Mouse (Mus musculus) liver, adult 2 months (tissue): ENCODE measurements around the gene Mrpl22. TPM values are rescaled to one million over a fixed set of nuclear protein-coding genes. Genes with fewer than 3 reads are reported as not detected.
"Not testable (repeated sequence)": the region's sequence is repeated elsewhere in the genome, so short reads cannot be mapped to it uniquely, and the experiment has no call there.

Experiments
- DNase-seq: peaks from one replicate; pipeline ENCODE4 v3.0.0-alpha.2; 2011; ENCODE audit warnings: low read depth, low spot score; ENCODE audit errors: extremely low read depth
- H3K27ac ChIP-seq: fragments of 200-500 bp; replicated peaks from 2 replicates; pipeline ENCODE4 v1.5.1; 2012; ENCODE audit warnings: low read depth, mild to moderate bottlenecking, control low read depth, inconsistent platforms, low read length; ENCODE audit not compliant: insufficient read depth
- H3K27me3 ChIP-seq: fragments of 200-500 bp; 2 replicates; pipeline ENCODE4 v1.6.1; 2012; ENCODE audit warnings: mild to moderate bottlenecking, moderate library complexity, low read length, inconsistent platforms; ENCODE audit not compliant: control insufficient read depth, insufficient read depth
- H3K36me3 ChIP-seq: fragments of 200-500 bp; 2 replicates; pipeline ENCODE4 v1.6.1; 2012; ENCODE audit warnings: low read length, inconsistent platforms; ENCODE audit not compliant: control insufficient read depth, insufficient read depth
- H3K4me1 ChIP-seq: fragments of 200-500 bp; 2 replicates; pipeline ENCODE4 v1.6.1; 2011; ENCODE audit warnings: low read length; ENCODE audit not compliant: control insufficient read depth, insufficient read depth
- H3K4me3 ChIP-seq: fragments of 200-500 bp; 2 replicates; pipeline ENCODE4 v1.5.1; 2011; ENCODE audit warnings: low read depth, mild to moderate bottlenecking, control low read depth, low read length, moderate library complexity; ENCODE audit not compliant: insufficient read depth
- H3K79me2 ChIP-seq: fragments of 200-500 bp; 2 replicates; pipeline ENCODE4 v1.6.1; 2012; ENCODE audit warnings: inconsistent platforms, mild to moderate bottlenecking, low read length, moderate library complexity; ENCODE audit not compliant: control insufficient read depth, insufficient read depth
- H3K9ac ChIP-seq: fragments of 200-500 bp; 2 replicates; pipeline ENCODE4 v1.6.1; 2012; ENCODE audit warnings: low read depth, mild to moderate bottlenecking, control low read depth, inconsistent platforms, low read length
- CTCF ChIP-seq: fragments of 200-500 bp; IDR thresholded peaks from 2 replicates; pipeline ENCODE4 v1.5.1; 2011; ENCODE audit warnings: low read depth, low read length, control low read depth
- POLR2A ChIP-seq: fragments of 200-500 bp; IDR thresholded peaks from 2 replicates; pipeline ENCODE4 v1.6.1; 2011; ENCODE audit warnings: low read length, control low read depth; ENCODE audit not compliant: insufficient read depth; ENCODE audit errors: extremely low read depth
- WGBS: fragments of 180-500 bp; shearing (Covaris S2); methylation state at CpG from one replicate; pipeline ENCODE4 v1.1.7; 2018; 5-methylcytosine and 5-hydroxymethylcytosine counted together
- polyA plus RNA-seq: library from polyadenylated mRNA; depleted of rRNA; stranded (reverse); fragments of >200 nt; gene quantifications from 2 replicates; pipeline ENCODE4 v1.2.3, GENCODE M21; 2012
- total RNA-seq: library from RNA; depleted of rRNA; stranded (reverse); fragments of >200 nt; gene quantifications from 2 replicates; pipeline ENCODE4 v1.2.3, GENCODE M21; 2014

Gene Mrpl22
- total and polyA plus RNA-seq, 2 experiments, result 41.1 to 63.4 TPM

DNA sequence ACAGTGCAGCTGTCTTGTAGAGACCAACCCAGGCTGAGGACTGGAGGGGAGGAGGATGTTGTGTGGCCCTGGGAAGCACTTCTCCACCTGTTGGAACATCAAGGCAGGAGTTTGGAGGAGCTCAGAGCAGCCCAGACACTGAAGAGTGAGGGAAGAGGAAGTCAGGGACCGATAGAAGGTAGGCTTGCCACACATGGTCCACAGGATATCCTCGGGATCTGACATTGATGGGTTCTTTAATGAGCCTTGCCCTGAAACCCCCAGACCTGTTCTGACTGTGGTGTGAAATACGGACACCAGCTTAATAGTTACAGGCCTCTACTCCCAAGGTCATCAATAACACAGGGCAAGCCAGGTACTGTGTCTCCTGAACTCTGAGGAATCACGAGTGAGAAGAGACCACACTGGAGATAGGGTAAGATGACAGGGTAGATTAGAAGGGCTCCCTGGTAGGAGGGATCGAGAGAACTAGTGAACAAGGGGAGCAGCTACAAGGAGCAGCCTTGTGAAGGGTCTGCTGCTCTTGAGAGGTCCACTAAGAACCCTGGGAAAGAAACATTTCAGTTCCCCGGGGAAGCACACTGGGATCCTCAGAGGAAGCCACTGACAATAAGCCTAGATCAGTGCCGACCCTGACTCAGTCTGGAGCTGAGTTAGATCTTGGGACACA, 42.3 kb downstream of the Mrpl22 start:
- Histone ChIP-seq H3K36me3 (0 out of 2 replicates have a peak, but pooled peaks cover 2% of the 10 kb centered on the region), H3K9ac (no peak overlapping the region), H3K79me2 (peaks cover 12% of the 10 kb centered on the region; the same call in 1 of the 2 replicates), H3K4me3 (no peak overlapping the region), H3K4me1 (peaks cover 18% of the 10 kb centered on the region), H3K27ac (no peak overlapping the region), H3K27me3 (no peaks in the 10 kb centered on the region)
- 77% methylated on average over 7 of the region's 7 CpGs for WGBS
- DNase-seq, result no peak
- TF ChIP-seq POLR2A, result no peak
- no peak for TF ChIP-seq CTCF

- H3K4me3 ChIP-seq, result peak overlapping the region; percentile 67
- TF ChIP-seq CTCF (no peak), POLR2A (0 out of 2 replicates have a peak, but pooled peaks have one; percentile 21)
- peak overlapping the region; percentile 83 for H3K27ac ChIP-seq
- 13% methylated on average over 17 of the region's 17 CpGs for WGBS
- H3K36me3 ChIP-seq, result peaks cover 4% of the 10 kb centered on the region; the same call in 1 of the 2 replicates
- peaks cover 12% of the 10 kb centered on the region; the same call in 1 of the 2 replicates for H3K79me2 ChIP-seq
- H3K9ac ChIP-seq, result peak overlapping the region; percentile 79
- H3K4me1 ChIP-seq, result peaks cover 20% of the 10 kb centered on the region
- peak; percentile 95 for DNase-seq
- no peaks in the 10 kb centered on the region for H3K27me3 ChIP-seq
Measured at GRCm38 (mm10) chr11:58214391-58215048, 43.1 kb downstream of the Mrpl22 start.

DNA sequence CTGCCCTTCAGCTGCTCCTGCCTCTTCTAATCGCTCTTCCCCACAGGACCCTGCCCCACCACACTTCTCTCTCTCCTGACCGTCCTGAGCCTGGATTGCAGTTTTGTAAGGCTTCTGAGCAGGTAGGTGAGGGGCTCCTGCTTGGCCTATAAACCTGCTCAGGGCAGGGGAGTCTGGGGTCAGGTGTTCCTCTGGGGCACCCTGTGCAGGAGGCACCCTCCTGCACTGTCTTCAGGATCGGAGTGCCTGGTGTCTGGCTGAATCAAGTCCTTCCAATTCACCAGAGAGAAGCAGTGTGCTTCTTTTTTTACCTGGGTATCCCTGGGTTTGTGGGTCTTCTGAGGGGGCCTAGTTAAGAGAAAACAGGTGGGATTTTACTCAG, 43.6 kb downstream of the Mrpl22 start:
- peak overlapping the region; percentile 79 for H3K9ac ChIP-seq
- H3K79me2 ChIP-seq, result peaks cover 12% of the 10 kb centered on the region; the same call in 1 of the 2 replicates
- H3K27me3 ChIP-seq, H3K36me3 ChIP-seq, DNase-seq: not testable (repeated sequence)
- peaks cover 20% of the 10 kb centered on the region for H3K4me1 ChIP-seq
- H3K4me3 ChIP-seq, result peak overlapping the region; percentile 67
- WGBS, result 0% methylated on average over 2 of the region's 3 CpGs
- peak overlapping the region; percentile 83 for H3K27ac ChIP-seq

DNA sequence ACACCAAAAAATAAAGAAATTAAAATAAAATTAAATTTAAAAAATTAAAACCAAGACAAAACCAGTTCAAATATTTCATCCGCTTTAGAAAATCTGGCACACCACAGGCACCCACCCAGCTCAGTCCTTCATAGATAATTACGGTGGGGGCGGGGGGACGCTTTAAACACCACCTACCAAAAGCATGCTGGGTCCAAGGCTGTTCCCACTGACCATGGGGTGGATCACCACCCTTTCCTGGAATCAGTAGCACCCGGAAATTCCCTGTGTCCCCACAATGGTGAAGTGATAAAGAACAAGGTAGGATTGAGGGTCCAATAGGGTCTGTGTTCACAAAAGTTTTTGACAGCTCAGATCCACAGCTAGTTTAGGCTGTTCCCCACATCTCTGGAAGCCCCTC, 44.4 kb downstream of the Mrpl22 start:
- Histone ChIP-seq H3K4me3 (peak overlapping the region; percentile 45), H3K4me1 (peaks cover 20% of the 10 kb centered on the region), H3K27ac (peak overlapping the region; percentile 25), H3K79me2 (peaks cover 12% of the 10 kb centered on the region; the same call in 1 of the 2 replicates), H3K9ac (peak overlapping the region; percentile 59), H3K36me3 (peaks cover 12% of the 10 kb centered on the region), H3K27me3 (no peaks in the 10 kb centered on the region)
- 8% methylated on average over 5 of the region's 5 CpGs for WGBS
- TF ChIP-seq CTCF, result no peak
- TF ChIP-seq POLR2A, result no peak
- no peak for DNase-seq

DNA sequence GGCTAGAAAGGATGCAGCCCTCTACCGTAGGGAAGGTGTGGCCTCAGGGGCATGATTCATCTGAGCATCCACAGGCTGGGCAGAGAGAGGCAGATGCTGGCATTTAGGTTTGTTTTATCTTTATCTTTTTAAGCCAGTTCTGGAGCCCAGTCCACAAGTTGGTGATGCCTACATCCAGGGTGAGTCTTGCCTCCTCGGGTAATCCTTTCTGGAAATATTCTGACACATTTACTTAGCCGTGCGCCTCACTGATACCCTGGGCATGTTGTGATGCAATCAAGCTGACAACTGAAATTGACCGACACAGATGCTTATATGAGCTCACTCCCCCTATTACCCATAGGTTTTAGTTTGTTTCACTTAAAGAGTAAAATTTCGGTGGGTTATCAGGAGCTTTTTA, 45.4 kb downstream of the Mrpl22 start:
- DNase-seq, result no peak
- Histone ChIP-seq H3K4me1 (peaks cover 20% of the 10 kb centered on the region), H3K27ac (no peak overlapping the region), H3K9ac (no peak overlapping the region), H3K79me2 (peaks cover 12% of the 10 kb centered on the region; the same call in 1 of the 2 replicates), H3K36me3 (peaks cover 12% of the 10 kb centered on the region), H3K27me3 (no peaks in the 10 kb centered on the region), H3K4me3 (no peak overlapping the region; the same call in 1 of the 2 replicates)
- 29% methylated on average over 6 of the region's 6 CpGs for WGBS
- TF ChIP-seq POLR2A (no peak), CTCF (no peak)

DNA sequence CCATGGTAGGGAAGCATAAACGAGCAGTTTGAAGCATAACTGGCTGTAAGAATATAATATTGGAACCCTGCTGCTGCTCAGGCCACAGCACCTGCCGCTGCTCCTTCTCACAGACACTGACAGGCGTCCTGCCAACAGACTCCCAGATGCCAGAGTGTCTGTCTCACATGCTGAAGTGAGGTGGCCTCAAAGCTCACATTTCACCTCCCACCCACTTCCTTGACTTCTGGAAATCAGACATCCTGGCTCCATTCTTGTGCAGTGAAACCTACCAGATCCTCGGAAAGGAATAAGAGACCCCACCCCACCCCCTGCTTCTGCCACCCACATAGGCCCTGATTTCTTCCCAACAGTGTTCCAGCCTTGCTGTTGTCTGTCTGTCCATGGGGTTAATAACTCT, 52.3 kb downstream of the Mrpl22 start:
- DNase-seq, result peak; percentile 26
- H3K9ac ChIP-seq, result no peak overlapping the region
- peaks cover 14% of the 10 kb centered on the region for H3K4me1 ChIP-seq
- peak overlapping the region; percentile 56 for H3K27ac ChIP-seq
- TF ChIP-seq POLR2A (no peak), CTCF (no peak)
- H3K27me3 ChIP-seq, result no peaks in the 10 kb centered on the region
- peaks cover 11% of the 10 kb centered on the region for H3K36me3 ChIP-seq
- H3K4me3 ChIP-seq, result no peak overlapping the region
- WGBS, result 27% methylated on average over 4 of the region's 4 CpGs
- H3K79me2 ChIP-seq, result no peaks in the 10 kb centered on the region
